Mouse (Mus musculus) hindbrain, embryonic 16.5 days (tissue): ENCODE measurements around the gene Nod2. TPM values are rescaled to one million over a fixed set of nuclear protein-coding genes. Genes with fewer than 3 reads are reported as not detected.

Experiments
- ATAC-seq: fragments of 200-750 bp; cut with Nextera tagmentation; 2 replicates; pipeline ENCODE4 v1.8.0; 2017; ENCODE audit warnings: moderate TSS enrichment, moderate library complexity
- H3K27ac ChIP-seq: fragments of 300-500 bp; sonication (generic); 2 replicates; pipeline ENCODE4 v1.5.1; 2014; ENCODE audit warnings: low read depth, mild to moderate bottlenecking, control low read depth, low read length, moderate library complexity
- H3K27me3 ChIP-seq: fragments of 300-500 bp; sonication (generic); replicated peaks from 2 replicates; pipeline ENCODE4 v1.6.1; 2014; ENCODE audit warnings: low read length; ENCODE audit not compliant: control insufficient read depth, insufficient read depth
- H3K36me3 ChIP-seq: fragments of 300-500 bp; sonication (generic); 2 replicates; pipeline ENCODE4 v1.6.1; 2014; ENCODE audit warnings: mild to moderate bottlenecking, low read length, moderate library complexity, mixed read lengths; ENCODE audit not compliant: control insufficient read depth, insufficient read depth
- H3K4me1 ChIP-seq: fragments of 300-500 bp; sonication (generic); 2 replicates; pipeline ENCODE4 v1.6.1; 2014; ENCODE audit warnings: low read depth, low read length; ENCODE audit not compliant: control insufficient read depth, insufficient read depth
- H3K4me2 ChIP-seq: fragments of 300-500 bp; sonication (generic); 2 replicates; pipeline ENCODE4 v1.6.1; 2014; ENCODE audit warnings: mild to moderate bottlenecking, low read length, control low read depth, moderate library complexity
- H3K4me3 ChIP-seq: fragments of 300-500 bp; sonication (generic); 2 replicates; pipeline ENCODE4 v1.5.1; 2014; ENCODE audit warnings: mild to moderate bottlenecking, low read length, control low read depth, moderate library complexity
- H3K9ac ChIP-seq: fragments of 300-500 bp; sonication (generic); 2 replicates; pipeline ENCODE4 v1.6.1; 2014; ENCODE audit warnings: low read depth, mild to moderate bottlenecking, control low read depth, low read length, moderate library complexity
- H3K9me3 ChIP-seq: fragments of 300-500 bp; sonication (generic); 2 replicates; pipeline ENCODE4 v1.6.1; 2014; ENCODE audit warnings: mild to moderate bottlenecking, low read length, moderate library complexity; ENCODE audit not compliant: control insufficient read depth
- WGBS: fragments of 180-500 bp; shearing (Covaris S2); extraction: QIAGEN DNeasy Blood & Tissue Kit; methylation state at CpG from one replicate; pipeline ENCODE4 v1.1.7; 2014; 5-methylcytosine and 5-hydroxymethylcytosine counted together
- polyA plus RNA-seq: library from polyadenylated mRNA; unstranded; fragments of >200 nt; fragmentation: Nextera tagmentation; extraction: Ambion mirVana; gene quantifications from 2 replicates; pipeline ENCODE4 v1.2.1, GENCODE M21; 2015

The Nod2 gene
- polyA plus RNA-seq, 1 experiment from 2014 or later: 0.20 TPM

- no peak overlapping the region for H3K4me2 ChIP-seq
- H3K4me3 ChIP-seq: no peak overlapping the region
- no peak overlapping the region for H3K27ac ChIP-seq
- H3K9me3 ChIP-seq: no peaks in the 10 kb centered on the region
- 84% methylated on average over 7 of the region's 7 CpGs for WGBS
- H3K27me3 ChIP-seq: no peaks in the 10 kb centered on the region; the same call in 1 of the 2 replicates
- H3K9ac ChIP-seq: no peak overlapping the region
- no peaks in the 10 kb centered on the region for H3K4me1 ChIP-seq
- ATAC-seq: no peak
- no peaks in the 10 kb centered on the region for H3K36me3 ChIP-seq
Observed at GRCm38 (mm10) chr8:88683656-88684289, 36.7 kb downstream of the Nod2 start.

DNA sequence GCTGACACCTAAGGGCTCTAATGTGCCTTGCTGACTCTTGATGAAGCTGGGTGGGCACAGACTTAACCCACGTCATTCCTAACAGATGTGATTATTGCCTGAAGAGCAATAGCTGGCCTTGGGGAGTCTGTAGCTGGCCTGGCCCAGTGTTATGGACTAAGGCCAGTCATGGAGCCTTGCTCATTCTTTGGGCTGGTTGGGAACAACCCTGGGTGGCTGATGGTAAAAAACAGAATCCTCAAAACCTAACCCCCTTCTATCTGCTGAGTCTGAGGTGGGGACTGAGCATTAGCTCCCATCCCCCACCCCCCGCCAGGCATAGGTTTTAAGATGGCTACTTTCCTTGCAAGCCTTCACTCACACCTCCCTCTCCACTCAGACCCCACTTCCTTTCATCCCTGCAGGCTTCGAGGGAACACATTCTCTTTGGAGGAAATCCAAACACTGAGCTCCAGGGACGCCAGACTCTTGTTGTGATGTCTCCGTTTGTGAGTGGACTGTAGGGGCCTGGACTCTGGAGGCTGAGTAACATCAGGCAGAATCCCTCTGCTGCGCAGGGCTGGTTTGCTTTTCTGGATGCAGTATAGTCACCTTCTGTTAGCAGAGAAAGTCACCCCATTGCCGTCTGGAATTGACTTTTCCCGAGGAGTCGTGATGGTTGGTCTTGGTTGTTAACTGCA is 39.3 kb downstream of the Nod2 start:
- Histone ChIP-seq H3K36me3 (no peaks in the 10 kb centered on the region), H3K9me3 (no peaks in the 10 kb centered on the region), H3K27ac (no peak overlapping the region), H3K4me1 (no peaks in the 10 kb centered on the region), H3K4me3 (no peak overlapping the region), H3K9ac (no peak overlapping the region), H3K27me3 (no peaks in the 10 kb centered on the region; the same call in 1 of the 2 replicates), H3K4me2 (no peak overlapping the region)
- ATAC-seq: no peak
- 69% methylated on average over 9 of the region's 9 CpGs for WGBS

DNA sequence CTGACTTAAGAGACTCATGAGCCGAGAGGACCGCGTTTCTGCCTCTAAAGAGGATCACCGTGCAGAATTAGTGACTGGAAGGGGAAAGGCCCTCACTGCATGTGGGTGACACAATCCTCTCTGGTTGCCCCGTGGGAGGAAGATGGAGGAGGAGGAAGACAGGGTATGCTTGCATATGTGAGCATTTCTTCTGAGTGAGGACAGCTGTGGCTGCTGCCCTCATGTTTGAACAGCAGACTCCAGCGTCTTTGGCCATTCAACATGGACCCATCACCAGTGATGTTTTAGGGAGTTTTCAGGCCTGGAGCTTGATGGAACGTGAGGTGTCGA is 39.8 kb downstream of the Nod2 start:
- 86% methylated on average over 8 of the region's 8 CpGs for WGBS

GRCm38 (mm10) chr8:88689151-88689550 is 42.0 kb downstream of the Nod2 start:
- Histone ChIP-seq H3K27me3 (no peaks in the 10 kb centered on the region; the same call in 1 of the 2 replicates), H3K4me3 (no peak overlapping the region), H3K4me2 (no peak overlapping the region), H3K9me3 (no peaks in the 10 kb centered on the region), H3K36me3 (no peaks in the 10 kb centered on the region), H3K4me1 (no peaks in the 10 kb centered on the region), H3K27ac (no peak overlapping the region), H3K9ac (no peak overlapping the region)
- 82% methylated on average over 6 of the region's 6 CpGs for WGBS
- ATAC-seq: no peak

More for the DNA sequence above, 39.8 kb downstream of the Nod2 start:
- Histone ChIP-seq H3K27ac (no peak overlapping the region), H3K4me1 (no peaks in the 10 kb centered on the region), H3K4me2 (no peak overlapping the region), H3K27me3 (no peaks in the 10 kb centered on the region; the same call in 1 of the 2 replicates), H3K4me3 (no peak overlapping the region), H3K9ac (no peak overlapping the region), H3K36me3 (no peaks in the 10 kb centered on the region), H3K9me3 (no peaks in the 10 kb centered on the region)
- no peak for ATAC-seq

DNA sequence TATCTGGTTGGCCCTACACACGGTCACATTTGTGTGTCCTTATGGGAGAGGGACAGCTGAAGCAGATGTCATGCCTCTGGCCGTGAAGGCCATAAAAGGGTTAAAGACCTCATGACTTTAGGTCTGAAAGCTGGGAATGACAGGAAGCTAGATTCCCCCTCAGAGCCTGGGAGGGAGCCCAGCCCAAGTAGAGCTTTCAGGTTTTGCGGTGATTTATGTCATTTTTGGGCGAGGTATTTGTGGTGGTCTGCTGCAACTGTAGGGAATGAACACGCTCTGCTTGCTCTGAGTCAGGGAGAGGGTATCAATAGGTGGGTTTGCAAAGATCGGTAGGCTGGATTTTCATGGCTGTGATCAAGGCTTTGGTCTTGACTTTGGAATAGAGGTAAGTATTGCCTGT is 42.8 kb downstream of the Nod2 start:
- WGBS: 93% methylated on average over 6 of the region's 6 CpGs

DNA sequence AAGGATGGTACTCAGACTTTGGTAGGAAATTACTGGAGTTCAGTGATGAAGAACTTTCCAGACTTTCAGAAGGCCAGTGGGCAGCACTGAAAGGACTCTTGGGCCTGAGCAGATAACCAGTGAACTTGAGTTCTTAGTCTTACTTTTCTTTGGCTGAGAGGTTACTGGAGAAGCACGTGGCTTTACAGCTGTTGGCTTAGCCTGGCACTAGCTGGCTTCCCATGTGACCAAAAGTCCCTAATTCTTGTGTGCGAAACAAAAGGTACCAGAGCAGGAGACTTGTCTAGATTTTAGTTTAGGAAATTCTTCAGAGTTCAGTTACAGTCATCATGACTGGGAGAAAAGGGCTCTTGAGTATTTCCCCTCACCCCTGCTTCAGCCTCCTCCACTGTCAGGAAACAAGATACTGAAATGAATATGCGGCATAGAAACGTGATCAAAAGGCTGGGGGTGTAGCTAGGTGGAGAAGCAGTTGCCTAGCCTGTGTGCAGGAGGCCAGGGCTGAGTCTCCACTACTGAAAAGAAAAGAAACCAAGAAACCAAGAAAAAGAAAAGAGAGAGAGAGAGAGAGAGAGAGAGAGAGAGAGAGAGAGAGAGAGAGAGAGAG is 44.3 kb downstream of the Nod2 start:
- Histone ChIP-seq H3K4me2 (no peak overlapping the region), H3K27ac (no peak overlapping the region), H3K27me3 (no peaks in the 10 kb centered on the region; the same call in 1 of the 2 replicates), H3K4me1 (no peaks in the 10 kb centered on the region), H3K9ac (no peak overlapping the region), H3K4me3 (no peak overlapping the region), H3K36me3 (no peaks in the 10 kb centered on the region), H3K9me3 (no peaks in the 10 kb centered on the region)
- 50% methylated on average over 4 of the region's 4 CpGs for WGBS
- ATAC-seq: no peak

More for the DNA sequence above, 42.8 kb downstream of the Nod2 start:
- no peaks in the 10 kb centered on the region; the same call in 1 of the 2 replicates for H3K27me3 ChIP-seq
- no peak for ATAC-seq
- H3K4me3 ChIP-seq: no peak overlapping the region
- no peaks in the 10 kb centered on the region for H3K4me1 ChIP-seq
- H3K27ac ChIP-seq: no peak overlapping the region
- no peaks in the 10 kb centered on the region for H3K36me3 ChIP-seq
- no peak overlapping the region for H3K4me2 ChIP-seq
- H3K9me3 ChIP-seq: no peaks in the 10 kb centered on the region
- no peak overlapping the region for H3K9ac ChIP-seq

DNA sequence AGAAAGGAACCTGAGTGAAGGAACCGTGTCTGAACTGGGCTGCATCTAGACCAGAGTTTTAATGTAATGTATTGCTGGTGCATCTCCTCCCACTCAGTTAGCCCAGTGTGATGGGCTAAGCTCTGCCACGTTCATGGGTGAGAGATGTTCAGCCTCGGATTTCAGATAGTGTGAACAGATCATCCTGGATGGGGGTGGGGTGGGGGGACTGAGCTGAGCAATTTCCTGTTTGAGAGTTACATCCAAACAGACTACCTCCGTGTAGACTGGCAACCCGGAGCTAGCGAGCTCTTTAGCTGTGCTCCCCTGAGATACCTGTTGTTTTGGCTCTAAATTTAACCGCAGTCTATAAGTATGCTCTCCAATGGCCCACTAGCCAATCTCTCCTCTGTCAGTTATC is 44.8 kb downstream of the Nod2 start:
- Histone ChIP-seq H3K4me1 (no peaks in the 10 kb centered on the region), H3K27me3 (no peaks in the 10 kb centered on the region; the same call in 1 of the 2 replicates), H3K9me3 (no peaks in the 10 kb centered on the region), H3K4me3 (no peak overlapping the region), H3K36me3 (no peaks in the 10 kb centered on the region), H3K9ac (no peak overlapping the region), H3K4me2 (no peak overlapping the region), H3K27ac (no peak overlapping the region)
- ATAC-seq: no peak
- 53% methylated on average over 7 of the region's 7 CpGs for WGBS

GRCm38 (mm10) chr8:88692866-88693265 is 45.8 kb downstream of the Nod2 start:
- Histone ChIP-seq H3K27ac (no peak overlapping the region), H3K4me1 (peaks cover 3% of the 10 kb centered on the region; the same call in 1 of the 2 replicates), H3K9me3 (no peaks in the 10 kb centered on the region), H3K36me3 (no peaks in the 10 kb centered on the region), H3K4me3 (no peak overlapping the region), H3K4me2 (no peak overlapping the region), H3K9ac (no peak overlapping the region), H3K27me3 (no peaks in the 10 kb centered on the region; the same call in 1 of the 2 replicates)
- ATAC-seq: no peak
- WGBS: 74% methylated on average over 6 of the region's 6 CpGs

DNA sequence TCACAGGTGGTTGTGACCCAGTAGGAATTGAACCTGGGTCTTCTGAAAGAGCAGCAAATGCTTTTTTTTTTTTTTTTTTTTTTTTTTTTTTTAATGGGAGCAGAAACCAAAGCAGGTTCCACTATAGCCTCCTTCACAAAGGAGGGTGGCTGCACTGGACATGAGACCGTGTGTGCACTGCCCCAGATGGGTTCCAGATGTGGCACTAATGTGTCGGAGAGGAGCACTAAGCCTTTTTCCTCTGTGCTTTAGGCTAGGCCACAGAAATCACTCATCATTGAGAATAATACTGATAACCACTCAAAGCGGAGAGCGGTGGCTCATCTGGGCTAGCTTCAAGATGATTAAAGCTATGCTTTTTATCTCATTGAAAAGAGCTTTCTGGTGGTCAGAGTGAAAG is 46.3 kb downstream of the Nod2 start:
- Histone ChIP-seq H3K4me3 (no peak overlapping the region), H3K4me2 (no peak overlapping the region), H3K36me3 (no peaks in the 10 kb centered on the region), H3K4me1 (peaks cover 5% of the 10 kb centered on the region; the same call in 1 of the 2 replicates), H3K27me3 (no peaks in the 10 kb centered on the region; the same call in 1 of the 2 replicates), H3K9me3 (no peaks in the 10 kb centered on the region), H3K9ac (no peak overlapping the region), H3K27ac (no peak overlapping the region)
- 82% methylated on average over 4 of the region's 4 CpGs for WGBS
- no peak for ATAC-seq
